Mouse (Mus musculus): Measurements from ENCODE around the gene Lalba. TPM values are rescaled to one million over a fixed set of nuclear protein-coding genes. Genes with fewer than 3 reads are reported as not detected.
"Not testable (repeated sequence)": the region's sequence is repeated elsewhere in the genome, so short reads cannot be mapped to it uniquely, and the experiment has no call there.

The Lalba gene
- polyA plus RNA-seq (2016; fragmentation: Nextera tagmentation; extraction: Ambion mirVana), result 0.47 TPM in 1 of 2 replicates, not detected in the other

- Histone ChIP-seq H3K27ac (replicated peaks) (no peak within 1 kb of the TSS), H3K9me3 (replicated peaks) (no peaks in the 10 kb centered on the region), H3K36me3 (no peaks in the 10 kb centered on the region), H3K4me1 (no peaks in the 10 kb centered on the region), H3K4me3 (no peak within 1 kb of the TSS), H3K27me3 (ENCODE audit: low read depth, poor library complexity, severe bottlenecking) (no peaks in the 10 kb centered on the region)
- WGBS, result 77% methylated on average over 3 of the region's 3 CpGs
- DNase-seq (ENCODE audit: low spot score), result no peak
Measured at GRCm38 (mm10) chr15:98482701-98483100, at the start of gene Lalba. TSS of gene Lalba (minus strand) at chr15:98482721.

GRCm38 (mm10) chr15:98532281-98532680 lies 49.8 kb upstream of the Lalba start:
- H3K4me1 ChIP-seq, result peaks cover 15% of the 10 kb centered on the region
- H3K27me3 ChIP-seq (ENCODE audit: low read depth, poor library complexity, severe bottlenecking), result no peaks in the 10 kb centered on the region
- 66% methylated on average over 5 of the region's 5 CpGs for WGBS
- H3K36me3 ChIP-seq, result peaks cover 54% of the 10 kb centered on the region
- DNase-seq (ENCODE audit: low spot score), result no peak
- peak overlapping the region; percentile 89 for H3K4me3 ChIP-seq
- no peaks in the 10 kb centered on the region for H3K9me3 ChIP-seq (replicated peaks)
- 0 out of 2 replicates have a peak overlapping the region, but pooled peaks have one; percentile 99 for H3K27ac ChIP-seq (replicated peaks)

GRCm38 (mm10) chr15:98528066-98528563 lies 45.6 kb upstream of the Lalba start:
- Histone ChIP-seq H3K4me3 (no peak overlapping the region), H3K27me3 (ENCODE audit: low read depth, poor library complexity, severe bottlenecking) (no peaks in the 10 kb centered on the region), H3K9me3 (replicated peaks) (no peaks in the 10 kb centered on the region), H3K4me1 (peaks cover 14% of the 10 kb centered on the region), H3K27ac (replicated peaks) (no peak overlapping the region), H3K36me3 (peaks cover 94% of the 10 kb centered on the region)
- DNase-seq (ENCODE audit: low spot score), result no peak
- WGBS, result 91% methylated on average over 5 of the region's 5 CpGs

GRCm38 (mm10) chr15:98527056-98527771 lies 44.7 kb upstream of the Lalba start:
- H3K27ac ChIP-seq (replicated peaks), result no peak overlapping the region
- no peaks in the 10 kb centered on the region for H3K27me3 ChIP-seq (ENCODE audit: low read depth, poor library complexity, severe bottlenecking)
- peaks cover 100% of the 10 kb centered on the region for H3K36me3 ChIP-seq
- H3K9me3 ChIP-seq (replicated peaks), result no peaks in the 10 kb centered on the region
- H3K4me3 ChIP-seq, result no peak overlapping the region
- peaks cover 5% of the 10 kb centered on the region for H3K4me1 ChIP-seq
- 95% methylated on average over 5 of the region's 5 CpGs for WGBS
- no peak for DNase-seq (ENCODE audit: low spot score)

- Histone ChIP-seq H3K4me1 (no peaks in the 10 kb centered on the region), H3K4me3 (no peak overlapping the region), H3K27me3 (ENCODE audit: low read depth, poor library complexity, severe bottlenecking) (no peaks in the 10 kb centered on the region), H3K27ac (replicated peaks) (no peak overlapping the region), H3K36me3 (peaks cover 100% of the 10 kb centered on the region), H3K9me3 (replicated peaks) (no peaks in the 10 kb centered on the region)
- no peak for DNase-seq (ENCODE audit: low spot score)
- 87% methylated on average over 5 of the region's 5 CpGs for WGBS
Measured at GRCm38 (mm10) chr15:98526057-98526456, 43.5 kb upstream of the Lalba start.

- Histone ChIP-seq H3K27ac (replicated peaks) (no peak overlapping the region), H3K4me1 (no peaks in the 10 kb centered on the region), H3K27me3 (ENCODE audit: low read depth, poor library complexity, severe bottlenecking) (no peaks in the 10 kb centered on the region), H3K4me3 (no peak overlapping the region), H3K36me3 (peaks cover 90% of the 10 kb centered on the region), H3K9me3 (replicated peaks) (no peaks in the 10 kb centered on the region)
- 95% methylated on average over 3 of the region's 3 CpGs for WGBS
- no peak for DNase-seq (ENCODE audit: low spot score)
Measured at GRCm38 (mm10) chr15:98521245-98521644, 38.7 kb upstream of the Lalba start.

GRCm38 (mm10) chr15:98517380-98518355 lies 35.1 kb upstream of the Lalba start:
- Histone ChIP-seq H3K36me3 (peaks cover 62% of the 10 kb centered on the region), H3K9me3 (replicated peaks) (no peaks in the 10 kb centered on the region), H3K27ac (replicated peaks) (no peak overlapping the region), H3K4me3 (no peak overlapping the region), H3K27me3 (ENCODE audit: low read depth, poor library complexity, severe bottlenecking) (no peaks in the 10 kb centered on the region), H3K4me1 (peaks cover 9% of the 10 kb centered on the region)
- peak; percentile 60 for DNase-seq (ENCODE audit: low spot score)
- WGBS, result 71% methylated on average over 16 of the region's 16 CpGs

- 87% methylated on average over 2 of the region's 2 CpGs for WGBS
- H3K27ac ChIP-seq (replicated peaks), result not testable (repeated sequence)
- peaks cover 34% of the 10 kb centered on the region for H3K36me3 ChIP-seq
Measured at GRCm38 (mm10) chr15:98514845-98515244, 32.3 kb upstream of the Lalba start.

GRCm38 (mm10) chr15:98514146-98514545 lies 31.6 kb upstream of the Lalba start:
- WGBS, result 85% methylated on average over 8 of the region's 8 CpGs
- DNase-seq (ENCODE audit: low spot score), result no peak
- no peaks in the 10 kb centered on the region for H3K27me3 ChIP-seq (ENCODE audit: low read depth, poor library complexity, severe bottlenecking)
- peaks cover 29% of the 10 kb centered on the region for H3K4me1 ChIP-seq
- no peak overlapping the region for H3K27ac ChIP-seq (replicated peaks)
- H3K36me3 ChIP-seq, result peaks cover 28% of the 10 kb centered on the region
- no peak overlapping the region for H3K4me3 ChIP-seq
- no peaks in the 10 kb centered on the region for H3K9me3 ChIP-seq (replicated peaks)

More at GRCm38 (mm10) chr15:98514845-98515244, 32.3 kb upstream of the Lalba start:
- H3K9me3 ChIP-seq (replicated peaks); H3K27me3 ChIP-seq (ENCODE audit: low read depth, poor library complexity, severe bottlenecking); H3K4me3 ChIP-seq; DNase-seq (ENCODE audit: low spot score): not testable (repeated sequence)
- H3K4me1 ChIP-seq, result peaks cover 29% of the 10 kb centered on the region

GRCm38 (mm10) chr15:98513676-98514075 lies 31.2 kb upstream of the Lalba start:
- H3K27me3 ChIP-seq (ENCODE audit: low read depth, poor library complexity, severe bottlenecking); DNase-seq (ENCODE audit: low spot score); H3K27ac ChIP-seq (replicated peaks); H3K9me3 ChIP-seq (replicated peaks); H3K4me3 ChIP-seq: not testable (repeated sequence)
- 85% methylated on average over 3 of the region's 3 CpGs for WGBS
- peaks cover 29% of the 10 kb centered on the region for H3K4me1 ChIP-seq
- peaks cover 28% of the 10 kb centered on the region for H3K36me3 ChIP-seq

GRCm38 (mm10) chr15:98512799-98513321 lies 30.3 kb upstream of the Lalba start:
- Histone ChIP-seq H3K27ac (replicated peaks) (no peak overlapping the region), H3K4me1 (peaks cover 29% of the 10 kb centered on the region), H3K27me3 (ENCODE audit: low read depth, poor library complexity, severe bottlenecking) (no peaks in the 10 kb centered on the region), H3K36me3 (peaks cover 20% of the 10 kb centered on the region), H3K4me3 (no peak overlapping the region), H3K9me3 (replicated peaks) (no peaks in the 10 kb centered on the region)
- WGBS, result 56% methylated on average over 17 of the region's 17 CpGs
- DNase-seq (ENCODE audit: low spot score), result no peak

- Histone ChIP-seq H3K4me1 (peaks cover 29% of the 10 kb centered on the region), H3K36me3 (peaks cover 14% of the 10 kb centered on the region), H3K27ac (replicated peaks) (no peak overlapping the region), H3K27me3 (ENCODE audit: low read depth, poor library complexity, severe bottlenecking) (no peaks in the 10 kb centered on the region), H3K4me3 (no peak overlapping the region), H3K9me3 (replicated peaks) (no peaks in the 10 kb centered on the region)
- DNase-seq (ENCODE audit: low spot score), result no peak
- 59% methylated on average over 8 of the region's 8 CpGs for WGBS
Measured at GRCm38 (mm10) chr15:98512232-98512631, 29.7 kb upstream of the Lalba start.
